Mouse (Mus musculus) myocyte (in vitro differentiated cells): ENCODE data around the gene Tnr. TPM values are rescaled to one million over a fixed set of nuclear protein-coding genes. Genes with fewer than 3 reads are reported as not detected.

Source experiments
- H3K27me3 ChIP-seq: one replicate; pipeline ENCODE4 v1.6.1; 2011; ENCODE audit not compliant: control insufficient read depth, insufficient read depth, insufficient read length
- H3K36me3 ChIP-seq: one replicate; pipeline ENCODE4 v1.6.1; 2011; ENCODE audit not compliant: control insufficient read depth, insufficient read depth
- H3K4me2 ChIP-seq: one replicate; pipeline ENCODE4 v1.6.1; 2011; ENCODE audit warnings: low read depth, control low read depth
- H3K4me3 ChIP-seq: one replicate; pipeline ENCODE4 v1.5.1; 2011; ENCODE audit warnings: mild to moderate bottlenecking, control low read depth, moderate library complexity
- H3K79me2 ChIP-seq: one replicate; pipeline ENCODE4 v1.6.1; 2011; ENCODE audit not compliant: control insufficient read depth, insufficient read depth
- H3ac ChIP-seq: one replicate; pipeline ENCODE4 v1.6.1; 2011; ENCODE audit not compliant: control insufficient read depth, insufficient read length
- CEBPB ChIP-seq: IDR thresholded peaks from 2 replicates; pipeline ENCODE4 v1.6.1; 2011; ENCODE audit warnings: mild to moderate bottlenecking, moderate library complexity; ENCODE audit not compliant: poor library complexity, insufficient read depth, severe bottlenecking
- E2F4 ChIP-seq: IDR thresholded peaks from one replicate; pipeline ENCODE4 v1.6.1; 2011; ENCODE audit warnings: mild to moderate bottlenecking, control low read depth, moderate library complexity; ENCODE audit not compliant: insufficient read depth
- MAX ChIP-seq: IDR thresholded peaks from one replicate; pipeline ENCODE4 v1.6.1; 2011; ENCODE audit warnings: low read depth, mild to moderate bottlenecking, control low read depth
- MYOD1 ChIP-seq, 3 experiments: IDR thresholded peaks; one replicate each; pipeline ENCODE4 v1.6.1; 2011; ENCODE audit warnings: control low read depth in 2 of 3, low read depth in 2 of 3, mild to moderate bottlenecking in 2 of 3, moderate library complexity in 1 of 3; ENCODE audit not compliant: insufficient read length in 2 of 3, control insufficient read depth in 1 of 3
- MYOG ChIP-seq, 3 experiments: IDR thresholded peaks; one replicate each; pipeline ENCODE4 v1.6.1; 2011; ENCODE audit warnings: control low read depth in 2 of 3, low read depth in 2 of 3, mild to moderate bottlenecking in 2 of 3; ENCODE audit not compliant: insufficient read length in 2 of 3, control insufficient read depth in 1 of 3, insufficient read depth in 1 of 3
- POLR2A ChIP-seq: IDR thresholded peaks from one replicate; pipeline ENCODE4 v1.6.1; 2011; ENCODE audit warnings: low read depth, mild to moderate bottlenecking, control low read depth, moderate library complexity; ENCODE audit not compliant: insufficient read length
- POLR2AphosphoS2 ChIP-seq: IDR thresholded peaks from one replicate; pipeline ENCODE4 v1.6.1; 2011; ENCODE audit warnings: low read depth, control low read depth; ENCODE audit not compliant: insufficient read length
- REST ChIP-seq: IDR thresholded peaks from one replicate; pipeline ENCODE4 v1.6.1; 2011; ENCODE audit warnings: mild to moderate bottlenecking, control low read depth, moderate library complexity; ENCODE audit not compliant: insufficient read depth, insufficient read length
- SRF ChIP-seq: IDR thresholded peaks from one replicate; pipeline ENCODE4 v1.6.1; 2011; ENCODE audit warnings: low read depth; ENCODE audit not compliant: control insufficient read depth, insufficient read length
- TCF12 ChIP-seq: IDR thresholded peaks from one replicate; pipeline ENCODE4 v1.6.1; 2011; ENCODE audit warnings: mild to moderate bottlenecking, control low read depth; ENCODE audit not compliant: poor library complexity, insufficient read depth, severe bottlenecking
- TCF3 ChIP-seq: IDR thresholded peaks from one replicate; pipeline ENCODE4 v1.6.1; 2011; ENCODE audit warnings: low read depth, control low read depth; ENCODE audit not compliant: insufficient read length
- USF1 ChIP-seq: IDR thresholded peaks from one replicate; pipeline ENCODE4 v1.6.1; 2011; ENCODE audit warnings: low read depth, mild to moderate bottlenecking, control low read depth, moderate library complexity
- polyA plus RNA-seq: library from polyadenylated mRNA; unstranded; fragments of >200 nt; fragmentation: generic; extraction: Trizol; gene quantifications from one replicate; pipeline ENCODE4 v1.2.1, GENCODE M21; 2012; ENCODE audit warnings: missing spikeins

Gene Tnr
- polyA plus RNA-seq, 1 experiment = 0.02 TPM

DNA sequence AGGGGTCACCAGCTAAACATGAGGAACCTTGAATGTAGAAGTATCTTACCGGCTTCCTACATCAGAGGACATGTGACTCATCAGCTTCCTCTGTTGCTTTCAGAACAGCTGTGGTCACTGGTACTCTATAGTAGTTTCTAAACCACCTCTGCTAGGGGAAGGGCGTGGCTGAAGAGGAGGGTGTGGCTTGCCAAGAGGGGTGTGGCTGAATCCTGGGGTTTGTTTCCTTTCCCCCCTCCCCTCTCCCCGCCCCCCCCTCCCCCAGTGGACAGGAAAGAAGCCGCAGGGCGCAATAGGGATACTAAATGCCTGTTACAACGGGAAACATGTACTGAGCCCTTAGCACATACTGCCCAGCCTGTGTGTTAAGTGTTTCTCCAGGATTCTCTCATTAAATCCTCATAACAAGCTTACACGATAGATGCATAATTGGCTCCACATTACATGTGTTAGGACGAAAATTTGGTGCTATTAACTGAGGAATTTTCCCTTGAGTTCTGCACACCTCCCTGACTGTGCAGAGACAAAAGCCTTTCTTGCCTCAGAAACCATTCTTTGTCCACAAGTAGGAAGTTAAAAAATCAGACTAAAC lies 289.3 kb downstream of the Tnr start:
- Histone ChIP-seq H3ac (no peak overlapping the region), H3K4me3 (no peak overlapping the region), H3K36me3 (no peaks in the 10 kb centered on the region), H3K79me2 (no peaks in the 10 kb centered on the region), H3K27me3 (no peaks in the 10 kb centered on the region), H3K4me2 (peak overlapping the region; percentile 60)
- TF ChIP-seq CEBPB = no peak
- TF ChIP-seq USF1 = peak; percentile 47

DNA sequence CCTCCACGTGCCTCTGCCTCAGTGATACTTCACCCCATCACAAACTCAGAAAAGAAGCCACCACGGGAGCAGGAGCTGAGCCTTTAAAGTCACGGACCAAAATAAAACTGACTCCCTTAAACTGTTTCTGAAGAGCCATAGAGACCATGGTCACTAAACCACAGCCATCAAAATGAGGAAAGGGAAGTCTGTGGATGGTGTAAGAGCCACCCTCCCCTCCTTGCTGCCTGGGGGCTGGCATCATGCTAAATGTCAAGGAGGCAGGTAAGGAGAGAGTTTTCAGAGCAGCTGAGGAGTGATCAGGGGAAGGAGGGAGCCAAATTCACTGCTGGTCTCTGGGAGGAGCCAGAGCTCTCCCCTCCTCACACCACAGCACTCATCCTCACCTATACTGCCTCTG lies 290.8 kb downstream of the Tnr start:
- no peaks in the 10 kb centered on the region for H3K36me3 ChIP-seq
- TF ChIP-seq TCF3 (no peak), USF1 (no peak), TCF12 (no peak), MYOD1 (IDR thresholded peaks at IDR 0.05; ENCODE audit: control insufficient read depth in 1 of 3, insufficient read length in 2 of 3, low read depth in 2 of 3) (no peak), POLR2A (no peak), SRF (no peak), CEBPB (no peak), MAX (no peak), MYOG (IDR thresholded peaks at IDR 0.05; ENCODE audit: control insufficient read depth in 1 of 3, insufficient read depth in 1 of 3, insufficient read length in 2 of 3, low read depth in 2 of 3) (no peak), E2F4 (no peak)
- no peaks in the 10 kb centered on the region for H3K27me3 ChIP-seq
- H3K4me3 ChIP-seq = no peak overlapping the region
- no peaks in the 10 kb centered on the region for H3K79me2 ChIP-seq
- H3ac ChIP-seq = no peak overlapping the region
- H3K4me2 ChIP-seq = no peak overlapping the region

DNA sequence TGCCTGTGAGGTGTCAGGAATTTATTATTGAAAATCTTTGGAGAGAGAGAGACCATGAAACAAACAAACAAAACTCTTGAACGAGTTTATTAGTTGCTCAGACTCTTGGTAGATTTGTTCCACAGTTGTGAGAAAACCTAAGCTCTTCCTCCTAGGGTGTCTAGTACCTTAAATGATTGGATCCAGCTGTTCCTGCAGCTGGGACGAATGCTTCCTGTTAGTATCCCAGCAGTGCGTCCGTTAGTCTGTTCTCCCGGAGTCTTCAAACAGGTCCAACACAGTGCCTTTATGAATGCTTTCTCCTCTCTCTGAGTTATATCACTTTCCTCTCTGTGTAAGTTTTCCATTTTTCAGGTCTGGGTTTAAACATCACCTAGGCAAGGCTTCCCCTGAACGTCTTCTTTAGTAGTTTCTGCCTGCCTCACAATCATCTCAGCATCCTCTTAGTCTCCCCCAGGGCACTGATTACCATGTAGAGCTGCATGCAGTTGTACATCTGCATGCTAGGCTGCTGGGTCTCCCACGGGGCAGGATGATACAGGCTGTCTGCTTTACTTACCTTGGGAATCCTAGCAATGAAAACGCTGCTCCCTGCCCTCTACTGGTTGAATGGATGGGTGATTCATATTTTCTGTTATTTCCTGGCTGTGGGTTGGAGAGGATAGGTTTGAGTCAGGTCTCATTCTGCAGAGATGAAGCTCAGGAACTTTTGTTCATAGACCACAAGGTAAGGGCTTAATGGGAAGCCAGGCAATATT lies 293.2 kb downstream of the Tnr start:
- Histone ChIP-seq H3K27me3 (no peaks in the 10 kb centered on the region), H3ac (no peak overlapping the region), H3K4me3 (no peak overlapping the region), H3K79me2 (no peaks in the 10 kb centered on the region), H3K36me3 (no peaks in the 10 kb centered on the region), H3K4me2 (no peak overlapping the region)
- no peak for TF ChIP-seq REST
- no peak for TF ChIP-seq USF1
- TF ChIP-seq MAX = no peak
- TF ChIP-seq POLR2A = no peak
- no peak for TF ChIP-seq SRF

DNA sequence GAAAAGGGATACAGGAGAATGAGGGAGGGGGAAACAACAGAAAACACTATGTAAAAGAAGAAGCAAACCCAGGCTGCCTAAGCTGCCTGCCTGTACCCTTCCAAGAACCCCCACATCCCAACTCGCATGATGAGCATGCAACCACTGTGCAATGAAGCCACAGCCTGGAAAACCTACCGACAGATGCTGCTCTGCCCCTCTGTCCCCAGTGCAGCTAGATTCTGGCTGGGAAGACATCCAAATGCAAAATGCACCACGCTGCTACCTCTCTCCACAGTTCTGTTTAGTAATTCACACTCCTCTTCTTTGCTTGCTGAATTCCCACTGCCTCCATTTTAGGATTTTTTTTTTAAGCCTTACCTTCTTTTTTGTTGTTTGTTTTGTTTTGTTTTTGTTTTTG lies 295.9 kb downstream of the Tnr start:
- Histone ChIP-seq H3ac (no peak overlapping the region), H3K27me3 (no peaks in the 10 kb centered on the region), H3K4me3 (no peak overlapping the region), H3K79me2 (no peaks in the 10 kb centered on the region), H3K4me2 (no peak overlapping the region), H3K36me3 (no peaks in the 10 kb centered on the region)
- TF ChIP-seq USF1 (no peak), MYOG (IDR thresholded peaks at IDR 0.05; ENCODE audit: control insufficient read depth in 1 of 3, insufficient read depth in 1 of 3, insufficient read length in 2 of 3, low read depth in 2 of 3) (no peak), MAX (no peak), E2F4 (no peak)

DNA sequence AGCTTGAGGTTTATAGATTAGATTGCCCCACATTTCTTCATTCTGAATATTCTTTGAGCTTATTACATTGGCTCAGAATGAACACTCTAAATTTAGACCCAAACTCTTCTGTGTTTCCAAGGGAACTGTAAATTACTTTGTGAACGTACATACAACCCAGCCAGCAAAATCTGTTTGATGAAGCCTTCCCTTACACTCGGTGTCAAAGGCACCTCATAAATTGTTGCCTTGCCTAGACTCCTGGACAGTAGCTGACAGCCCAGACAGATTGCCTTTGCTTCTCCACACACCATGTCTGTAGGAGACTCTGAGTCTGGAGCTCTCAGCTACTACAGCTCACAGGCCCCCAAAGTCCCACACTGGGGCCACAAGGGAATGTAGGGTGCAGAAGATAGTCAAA lies 298.8 kb downstream of the Tnr start:
- no peaks in the 10 kb centered on the region for H3K36me3 ChIP-seq
- no peaks in the 10 kb centered on the region for H3K79me2 ChIP-seq
- no peaks in the 10 kb centered on the region for H3K27me3 ChIP-seq
- H3K4me3 ChIP-seq = no peak overlapping the region
- H3K4me2 ChIP-seq = no peak overlapping the region
- no peak for TF ChIP-seq REST
- no peak for TF ChIP-seq USF1
- no peak for TF ChIP-seq CEBPB
- no peak for TF ChIP-seq MYOG (IDR thresholded peaks at IDR 0.05; ENCODE audit: control insufficient read depth in 1 of 3, insufficient read depth in 1 of 3, insufficient read length in 2 of 3, low read depth in 2 of 3)
- no peak for TF ChIP-seq MAX
- no peak for TF ChIP-seq TCF3
- TF ChIP-seq TCF12 = no peak
- TF ChIP-seq POLR2A = no peak
- no peak for TF ChIP-seq POLR2AphosphoS2
- TF ChIP-seq E2F4 = no peak
- H3ac ChIP-seq = no peak overlapping the region
